Mouse (Mus musculus) kidney, postnatal 0 days (tissue): ENCODE measurements around the gene Traip. TPM values are rescaled to one million over a fixed set of nuclear protein-coding genes. Genes with fewer than 3 reads are reported as not detected.

Experiments used
- ATAC-seq: fragments of 200-750 bp; cut with Nextera tagmentation; replicated peaks from 2 replicates; pipeline ENCODE4 v1.8.0; 2017; ENCODE audit warnings: low read depth, moderate number of reproducible peaks, moderate TSS enrichment, moderate library complexity; ENCODE audit not compliant: low FRiP score
- DNase-seq: peaks from one replicate; pipeline ENCODE4 v3.0.0-alpha.2; 2016; ENCODE audit warnings: low spot score
- H3K27ac ChIP-seq: fragments of 300-500 bp; sonication (generic); 2 replicates; pipeline ENCODE4 v1.5.1; 2014; ENCODE audit warnings: mild to moderate bottlenecking
- H3K27me3 ChIP-seq: fragments of 300-500 bp; sonication (generic); 2 replicates; pipeline ENCODE4 v1.6.1; 2014; ENCODE audit warnings: low read length, mixed read lengths; ENCODE audit not compliant: insufficient read depth
- H3K36me3 ChIP-seq: fragments of 300-500 bp; sonication (generic); 2 replicates; pipeline ENCODE4 v1.6.1; 2014; ENCODE audit warnings: low read length, mixed read lengths; ENCODE audit not compliant: insufficient read depth
- H3K4me1 ChIP-seq: fragments of 300-500 bp; sonication (generic); replicated peaks from 2 replicates; pipeline ENCODE4 v1.6.1; 2014; ENCODE audit warnings: antibody characterized with exemption, low read length, mixed read lengths; ENCODE audit not compliant: insufficient read depth
- H3K4me2 ChIP-seq: fragments of 300-500 bp; sonication (generic); 2 replicates; pipeline ENCODE4 v1.6.1; 2014; ENCODE audit warnings: mild to moderate bottlenecking, low read length, moderate library complexity, mixed read lengths
- H3K4me3 ChIP-seq: fragments of 300-500 bp; sonication (generic); replicated peaks from 2 replicates; pipeline ENCODE4 v1.5.1; 2014; ENCODE audit warnings: low read depth, low read length
- H3K9ac ChIP-seq: fragments of 300-500 bp; sonication (generic); 2 replicates; pipeline ENCODE4 v1.6.1; 2014; ENCODE audit warnings: low read depth, low read length
- H3K9me3 ChIP-seq: fragments of 300-500 bp; sonication (generic); replicated peaks from 2 replicates; pipeline ENCODE4 v1.6.1; 2016; ENCODE audit warnings: low read length, inconsistent platforms, mixed read lengths
- CTCF ChIP-seq: IDR thresholded peaks from 2 replicates; pipeline ENCODE4 v1.5.1; 2016; ENCODE audit warnings: antibody characterized with exemption, low read depth, mild to moderate bottlenecking, moderate library complexity
- WGBS: fragments of 180-500 bp; shearing (Covaris S2); extraction: QIAGEN DNeasy Blood & Tissue Kit; methylation state at CpG from one replicate; pipeline ENCODE4 v1.1.7; 2014; 5-methylcytosine and 5-hydroxymethylcytosine counted together
- polyA plus RNA-seq: library from polyadenylated mRNA; unstranded; fragments of >200 nt; fragmentation: Nextera tagmentation; extraction: Ambion mirVana; gene quantifications from 2 replicates; pipeline ENCODE4 v1.2.1, GENCODE M21; 2015

Traip gene
- polyA plus RNA-seq, 1 experiment from 2014 or later = 10.2 TPM

GRCm38 (mm10) chr9:107936215-107936822 is 13.6 kb upstream of the Traip start:
- DNase-seq = no peak
- H3K4me3 ChIP-seq = peak overlapping the region; percentile 38

DNA sequence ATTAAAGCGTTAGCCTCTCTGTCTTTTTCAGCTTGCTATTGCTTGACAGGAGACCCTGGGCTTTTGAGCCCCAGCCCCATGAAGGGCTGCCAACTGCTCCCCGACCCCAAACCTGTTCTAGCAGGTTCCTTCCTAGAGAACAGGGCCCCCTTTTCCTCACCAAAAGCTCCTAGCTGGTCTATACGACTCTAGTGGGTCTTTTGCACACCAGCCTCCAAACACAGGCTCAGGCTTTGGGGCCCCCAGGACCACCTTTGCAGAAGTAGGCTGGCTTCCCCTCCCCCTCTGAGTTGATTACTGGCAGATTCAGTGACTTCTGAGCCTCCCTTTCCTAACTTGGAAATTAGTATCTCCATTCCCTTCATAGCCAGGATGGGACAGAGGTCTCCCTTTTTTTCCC is 13.1 kb upstream of the Traip start:
- H3K4me2 ChIP-seq = no peak overlapping the region; the same call in 1 of the 2 replicates
- TF ChIP-seq CTCF = no peak
- ATAC-seq = no peak

More at GRCm38 (mm10) chr9:107936215-107936822, 13.6 kb upstream of the Traip start:
- no peaks in the 10 kb centered on the region for H3K9me3 ChIP-seq
- 0 out of 2 replicates have a peak, but pooled peaks cover 10% of the 10 kb centered on the region for H3K4me1 ChIP-seq
- no peak for TF ChIP-seq CTCF
- no peaks in the 10 kb centered on the region for H3K36me3 ChIP-seq
- peak overlapping the region; percentile 87 for H3K4me2 ChIP-seq
- ATAC-seq = 0 out of 2 replicates have a peak, but pooled peaks have one; percentile 10
- H3K27ac ChIP-seq = no peak overlapping the region
- H3K9ac ChIP-seq = peak overlapping the region; percentile 53
- H3K27me3 ChIP-seq = no peaks in the 10 kb centered on the region
- WGBS = 4% methylated on average over 29 of the region's 29 CpGs

GRCm38 (mm10) chr9:107947241-107948194 is 2.4 kb upstream of the Traip start:
- Histone ChIP-seq H3K36me3 (no peaks in the 10 kb centered on the region), H3K27ac (no peak overlapping the region), H3K9ac (no peak overlapping the region), H3K27me3 (no peaks in the 10 kb centered on the region), H3K9me3 (no peaks in the 10 kb centered on the region), H3K4me1 (no peaks in the 10 kb centered on the region), H3K4me3 (no peak overlapping the region), H3K4me2 (no peak overlapping the region)
- DNase-seq = no peak
- ATAC-seq = no peak
- no peak for TF ChIP-seq CTCF
- WGBS = 87% methylated on average over 31 of the region's 31 CpGs

More for the DNA sequence above, 13.1 kb upstream of the Traip start:
- no peaks in the 10 kb centered on the region for H3K9me3 ChIP-seq
- H3K4me1 ChIP-seq = 0 out of 2 replicates have a peak, but pooled peaks cover 10% of the 10 kb centered on the region
- no peaks in the 10 kb centered on the region for H3K27me3 ChIP-seq
- 25% methylated on average over 3 of the region's 3 CpGs for WGBS
- no peaks in the 10 kb centered on the region for H3K36me3 ChIP-seq
- H3K4me3 ChIP-seq = no peak overlapping the region
- H3K9ac ChIP-seq = no peak overlapping the region
- no peak overlapping the region for H3K27ac ChIP-seq
- DNase-seq = no peak

DNA sequence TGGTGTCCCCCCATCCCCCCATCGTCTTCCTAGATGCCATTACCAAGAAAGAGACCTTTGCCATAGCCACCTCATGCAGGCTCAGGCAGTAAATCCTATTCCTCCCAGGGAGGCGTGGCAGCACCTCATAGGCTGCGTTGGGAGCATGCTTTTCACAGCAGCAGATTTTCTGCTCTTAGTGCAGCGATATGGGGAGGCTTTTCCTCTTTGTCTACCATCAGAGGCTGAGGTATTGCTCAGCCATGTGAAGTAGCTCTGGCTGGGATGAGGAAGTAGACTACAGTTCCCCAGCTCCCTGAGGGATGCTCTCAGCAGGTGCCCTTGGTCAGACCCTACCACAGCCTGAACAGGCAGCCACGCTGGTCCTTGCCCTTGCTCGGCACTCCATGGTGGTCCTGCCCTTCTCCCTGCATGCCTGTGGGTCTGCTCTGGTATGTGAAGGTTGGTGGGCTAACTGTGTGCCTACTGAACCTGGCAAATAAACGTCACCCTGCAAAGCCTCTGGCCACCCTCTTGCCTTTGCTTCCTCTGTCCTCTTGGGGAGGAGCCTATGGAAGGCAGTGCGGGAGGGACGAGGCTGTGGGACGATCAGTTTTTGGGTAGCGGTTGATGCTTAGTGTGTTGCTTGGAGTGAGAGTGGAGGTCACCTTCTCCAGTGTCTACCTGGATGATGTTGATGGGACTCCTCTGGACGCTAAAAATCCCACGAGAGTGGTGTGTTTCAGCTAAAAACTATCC is 583 bp upstream of the Traip start:
- Histone ChIP-seq H3K4me3 (no peak overlapping the region), H3K27me3 (no peaks in the 10 kb centered on the region), H3K9me3 (no peaks in the 10 kb centered on the region), H3K9ac (no peak overlapping the region), H3K27ac (no peak overlapping the region), H3K4me2 (no peak overlapping the region), H3K4me1 (no peaks in the 10 kb centered on the region), H3K36me3 (no peaks in the 10 kb centered on the region)
- DNase-seq (no peak), ATAC-seq (no peak)
- WGBS = 83% methylated on average over 13 of the region's 13 CpGs
- TF ChIP-seq CTCF = no peak

- peak overlapping the region; percentile 71 for H3K4me2 ChIP-seq
- peak; percentile 93 for ATAC-seq
- no peak for TF ChIP-seq CTCF
- H3K4me3 ChIP-seq = peak overlapping the region; percentile 58
- 19% methylated on average over 45 of the region's 45 CpGs for WGBS
- H3K27ac ChIP-seq = 0 out of 2 replicates have a peak overlapping the region, but pooled peaks have one; percentile 38
- H3K27me3 ChIP-seq = no peaks in the 10 kb centered on the region
- peak overlapping the region; percentile 55 for H3K9ac ChIP-seq
- peak; percentile 96 for DNase-seq
- no peaks in the 10 kb centered on the region for H3K36me3 ChIP-seq
- no peaks in the 10 kb centered on the region for H3K9me3 ChIP-seq
- no peaks in the 10 kb centered on the region for H3K4me1 ChIP-seq
These were observed 772 bp downstream of the Traip start for GRCm38 (mm10) chr9:107950460-107951355.
